Mouse (Mus musculus) E14TG2a.4 (cell line): ENCODE results near the gene Tecr.

Experiments
- H3K27me3 ChIP-seq: 2 replicates; pipeline ENCODE4 v1.6.1; 2014; ENCODE audit warnings: low read length, control low read depth; ENCODE audit not compliant: insufficient read depth
- H3K36me3 ChIP-seq: 2 replicates; pipeline ENCODE4 v1.6.1; 2014; ENCODE audit warnings: low read length, control low read depth; ENCODE audit not compliant: insufficient read depth
- H3K4me1 ChIP-seq: replicated peaks from 2 replicates; pipeline ENCODE4 v1.6.1; 2014; ENCODE audit warnings: low read depth, low read length, control low read depth
- H3K4me3 ChIP-seq: replicated peaks from 2 replicates; pipeline ENCODE4 v1.5.1; 2014; ENCODE audit warnings: mild to moderate bottlenecking, low read length
- H3K9me3 ChIP-seq: 2 replicates; pipeline ENCODE4 v1.6.1; 2014; ENCODE audit warnings: low read length, control low read depth
- CTCF ChIP-seq: conservative IDR thresholded peaks from 2 replicates; pipeline ENCODE4 v1.5.1; 2014; ENCODE audit warnings: low read length
- NANOG ChIP-seq: IDR thresholded peaks from 2 replicates; pipeline ENCODE4 v1.6.1; 2014; ENCODE audit warnings: borderline replicate concordance, low read length, mixed read lengths
- POU5F1 ChIP-seq: IDR thresholded peaks from 2 replicates; pipeline ENCODE4 v1.6.1; 2014; ENCODE audit warnings: low read length, borderline replicate concordance

The Tecr gene

GRCm38 (mm10) chr8:83593325-83594166 lies 14.2 kb downstream of the Tecr start:
- Histone ChIP-seq H3K36me3 (peaks cover 28% of the 10 kb centered on the region), H3K4me3 (peak overlapping the region; percentile 85), H3K27me3 (no peaks in the 10 kb centered on the region), H3K4me1 (peaks cover 59% of the 10 kb centered on the region), H3K9me3 (no peaks in the 10 kb centered on the region)
- no peak for TF ChIP-seq POU5F1
- TF ChIP-seq CTCF = no peak
- TF ChIP-seq NANOG = no peak

GRCm38 (mm10) chr8:83592682-83593081 lies 15.1 kb downstream of the Tecr start:
- no peaks in the 10 kb centered on the region for H3K9me3 ChIP-seq
- peak overlapping the region; percentile 85 for H3K4me3 ChIP-seq
- H3K36me3 ChIP-seq = peaks cover 36% of the 10 kb centered on the region
- peaks cover 61% of the 10 kb centered on the region for H3K4me1 ChIP-seq
- no peaks in the 10 kb centered on the region for H3K27me3 ChIP-seq
- TF ChIP-seq NANOG (no peak), POU5F1 (no peak), CTCF (no peak)

- no peak for TF ChIP-seq POU5F1
- TF ChIP-seq CTCF = no peak
Observed at GRCm38 (mm10) chr8:83590488-83591023, 17.2 kb downstream of the Tecr start.

GRCm38 (mm10) chr8:83588886-83589285 lies 18.9 kb downstream of the Tecr start:
- Histone ChIP-seq H3K4me3 (no peak overlapping the region), H3K9me3 (no peaks in the 10 kb centered on the region), H3K36me3 (peaks cover 62% of the 10 kb centered on the region), H3K4me1 (peaks cover 75% of the 10 kb centered on the region), H3K27me3 (no peaks in the 10 kb centered on the region)
- TF ChIP-seq CTCF (no peak), NANOG (no peak), POU5F1 (no peak)

More at GRCm38 (mm10) chr8:83590488-83591023, 17.2 kb downstream of the Tecr start:
- Histone ChIP-seq H3K4me3 (no peak overlapping the region), H3K36me3 (peaks cover 47% of the 10 kb centered on the region), H3K9me3 (no peaks in the 10 kb centered on the region), H3K4me1 (peaks cover 66% of the 10 kb centered on the region), H3K27me3 (no peaks in the 10 kb centered on the region)

- no peak for TF ChIP-seq POU5F1
- no peak for TF ChIP-seq NANOG
- TF ChIP-seq CTCF = no peak
- Histone ChIP-seq H3K36me3 (peaks cover 71% of the 10 kb centered on the region), H3K4me1 (peaks cover 81% of the 10 kb centered on the region), H3K4me3 (no peak overlapping the region), H3K9me3 (no peaks in the 10 kb centered on the region), H3K27me3 (no peaks in the 10 kb centered on the region)
Observed at GRCm38 (mm10) chr8:83587644-83588043, 20.1 kb downstream of the Tecr start.

- peaks cover 80% of the 10 kb centered on the region for H3K4me1 ChIP-seq
- H3K4me3 ChIP-seq = no peak overlapping the region
- TF ChIP-seq CTCF (no peak), POU5F1 (no peak), NANOG (no peak)
- peaks cover 66% of the 10 kb centered on the region for H3K36me3 ChIP-seq
- H3K27me3 ChIP-seq = no peaks in the 10 kb centered on the region
- H3K9me3 ChIP-seq = no peaks in the 10 kb centered on the region
Observed at GRCm38 (mm10) chr8:83585333-83585732, 22.4 kb downstream of the Tecr start.

GRCm38 (mm10) chr8:83584771-83585170 lies 23.0 kb downstream of the Tecr start:
- H3K36me3 ChIP-seq = peaks cover 63% of the 10 kb centered on the region
- H3K4me3 ChIP-seq = no peak overlapping the region
- peaks cover 80% of the 10 kb centered on the region for H3K4me1 ChIP-seq
- no peak for TF ChIP-seq NANOG
- no peak for TF ChIP-seq CTCF
- TF ChIP-seq POU5F1 = no peak
- no peaks in the 10 kb centered on the region for H3K27me3 ChIP-seq
- H3K9me3 ChIP-seq = no peaks in the 10 kb centered on the region

GRCm38 (mm10) chr8:83583236-83583635 lies 24.5 kb downstream of the Tecr start:
- H3K9me3 ChIP-seq = no peaks in the 10 kb centered on the region
- H3K4me3 ChIP-seq = peak overlapping the region; percentile 29; the same call in 1 of the 2 replicates
- no peak for TF ChIP-seq CTCF
- TF ChIP-seq NANOG = no peak
- no peak for TF ChIP-seq POU5F1
- peaks cover 51% of the 10 kb centered on the region for H3K36me3 ChIP-seq
- peaks cover 79% of the 10 kb centered on the region for H3K4me1 ChIP-seq
- no peaks in the 10 kb centered on the region for H3K27me3 ChIP-seq

- Histone ChIP-seq H3K4me3 (no peak overlapping the region), H3K36me3 (peaks cover 42% of the 10 kb centered on the region), H3K4me1 (peaks cover 79% of the 10 kb centered on the region), H3K9me3 (no peaks in the 10 kb centered on the region), H3K27me3 (no peaks in the 10 kb centered on the region)
- no peak for TF ChIP-seq CTCF
- no peak for TF ChIP-seq NANOG
- no peak for TF ChIP-seq POU5F1
Observed at GRCm38 (mm10) chr8:83582226-83582625, 25.5 kb downstream of the Tecr start.
